Mouse (Mus musculus) midbrain, embryonic 16.5 days (tissue): ENCODE data around the gene Stk11ip. TPM values are rescaled to one million over a fixed set of nuclear protein-coding genes. Genes with fewer than 3 reads are reported as not detected.

ENCODE experiments used
- ATAC-seq: fragments of 200-750 bp; cut with Nextera tagmentation; 2 replicates; pipeline ENCODE4 v1.8.0; 2017; ENCODE audit warnings: moderate TSS enrichment
- H3K27ac ChIP-seq: fragments of 300-500 bp; sonication (generic); 2 replicates; pipeline ENCODE4 v1.5.1; 2014; ENCODE audit warnings: mild to moderate bottlenecking, low read length, mixed read lengths
- H3K27me3 ChIP-seq: fragments of 300-500 bp; sonication (generic); 2 replicates; pipeline ENCODE4 v1.6.1; 2014; ENCODE audit warnings: low read depth, low read length, mixed read lengths; ENCODE audit not compliant: control insufficient read depth, insufficient read depth
- H3K36me3 ChIP-seq: fragments of 300-500 bp; sonication (generic); 2 replicates; pipeline ENCODE4 v1.6.1; 2014; ENCODE audit warnings: mild to moderate bottlenecking, low read length, moderate library complexity, mixed read lengths; ENCODE audit not compliant: control insufficient read depth, insufficient read depth
- H3K4me1 ChIP-seq: fragments of 300-500 bp; sonication (generic); 2 replicates; pipeline ENCODE4 v1.6.1; 2014; ENCODE audit warnings: mild to moderate bottlenecking, low read length, mixed read lengths; ENCODE audit not compliant: control insufficient read depth, insufficient read depth
- H3K4me2 ChIP-seq: fragments of 300-500 bp; sonication (generic); 2 replicates; pipeline ENCODE4 v1.6.1; 2014; ENCODE audit warnings: mild to moderate bottlenecking, low read length, mixed read lengths
- H3K4me3 ChIP-seq: fragments of 300-500 bp; sonication (generic); 2 replicates; pipeline ENCODE4 v1.5.1; 2014; ENCODE audit warnings: low read depth, mild to moderate bottlenecking, low read length, moderate library complexity, mixed read lengths
- H3K9ac ChIP-seq: fragments of 300-500 bp; sonication (generic); 2 replicates; pipeline ENCODE4 v1.6.1; 2014; ENCODE audit warnings: low read depth, low read length, mixed read lengths
- H3K9me3 ChIP-seq: fragments of 300-500 bp; sonication (generic); replicated peaks from 2 replicates; pipeline ENCODE4 v1.6.1; 2014; ENCODE audit warnings: mild to moderate bottlenecking, low read length, mixed read lengths; ENCODE audit not compliant: control insufficient read depth, poor library complexity, severe bottlenecking
- WGBS: fragments of 180-500 bp; shearing (Covaris S2); extraction: QIAGEN DNeasy Blood & Tissue Kit; methylation state at CpG from one replicate; pipeline ENCODE4 v1.1.7; 2014; 5-methylcytosine and 5-hydroxymethylcytosine counted together
- polyA plus RNA-seq: library from polyadenylated mRNA; unstranded; fragments of >200 nt; fragmentation: Nextera tagmentation; extraction: Ambion mirVana; gene quantifications from 2 replicates; pipeline ENCODE4 v1.2.1, GENCODE M21; 2015

Stk11ip gene
- polyA plus RNA-seq, 1 experiment from 2014 or later: 25.9 TPM

- WGBS: 54% methylated on average over 20 of the region's 20 CpGs
Measured at GRCm38 (mm10) chr1:75509586-75509985, 11.7 kb upstream of the Stk11ip start.

GRCm38 (mm10) chr1:75510154-75510553 is 11.2 kb upstream of the Stk11ip start:
- WGBS: 80% methylated on average over 5 of the region's 5 CpGs
- no peak overlapping the region for H3K4me3 ChIP-seq
- H3K4me2 ChIP-seq: no peak overlapping the region
- H3K9ac ChIP-seq: no peak overlapping the region
- H3K27me3 ChIP-seq: no peaks in the 10 kb centered on the region
- H3K9me3 ChIP-seq: no peaks in the 10 kb centered on the region
- H3K36me3 ChIP-seq: no peaks in the 10 kb centered on the region
- H3K27ac ChIP-seq: no peak overlapping the region
- ATAC-seq: no peak
- H3K4me1 ChIP-seq: peaks cover 11% of the 10 kb centered on the region

More at GRCm38 (mm10) chr1:75509586-75509985, 11.7 kb upstream of the Stk11ip start:
- Histone ChIP-seq H3K36me3 (no peaks in the 10 kb centered on the region), H3K4me2 (no peak overlapping the region), H3K27ac (no peak overlapping the region), H3K4me3 (no peak overlapping the region), H3K4me1 (peaks cover 15% of the 10 kb centered on the region), H3K27me3 (no peaks in the 10 kb centered on the region), H3K9ac (no peak overlapping the region), H3K9me3 (no peaks in the 10 kb centered on the region)
- ATAC-seq: no peak

GRCm38 (mm10) chr1:75511437-75512210 is 9.7 kb upstream of the Stk11ip start:
- WGBS: 65% methylated on average over 4 of the region's 4 CpGs
- Histone ChIP-seq H3K4me2 (no peak overlapping the region), H3K4me1 (peaks cover 9% of the 10 kb centered on the region), H3K27ac (no peak overlapping the region), H3K4me3 (no peak overlapping the region), H3K9ac (no peak overlapping the region), H3K27me3 (no peaks in the 10 kb centered on the region), H3K36me3 (no peaks in the 10 kb centered on the region), H3K9me3 (no peaks in the 10 kb centered on the region)
- no peak for ATAC-seq

- H3K27ac ChIP-seq: no peak overlapping the region
- H3K4me3 ChIP-seq: no peak overlapping the region
- H3K27me3 ChIP-seq: no peaks in the 10 kb centered on the region
- no peak overlapping the region for H3K4me2 ChIP-seq
- H3K9ac ChIP-seq: no peak overlapping the region
- ATAC-seq: no peak
- peaks cover 3% of the 10 kb centered on the region; the same call in 1 of the 2 replicates for H3K4me1 ChIP-seq
- 89% methylated on average over 3 of the region's 3 CpGs for WGBS
- no peaks in the 10 kb centered on the region for H3K9me3 ChIP-seq
- no peaks in the 10 kb centered on the region for H3K36me3 ChIP-seq
Measured at GRCm38 (mm10) chr1:75512550-75512949, 8.8 kb upstream of the Stk11ip start.

- no peak for ATAC-seq
- Histone ChIP-seq H3K27ac (no peak overlapping the region), H3K36me3 (no peaks in the 10 kb centered on the region), H3K9me3 (no peaks in the 10 kb centered on the region), H3K9ac (no peak overlapping the region), H3K4me1 (no peaks in the 10 kb centered on the region; the same call in 1 of the 2 replicates), H3K4me2 (no peak overlapping the region), H3K27me3 (no peaks in the 10 kb centered on the region), H3K4me3 (no peak overlapping the region)
- 85% methylated on average over 15 of the region's 15 CpGs for WGBS
Measured at GRCm38 (mm10) chr1:75516703-75517380, 4.5 kb upstream of the Stk11ip start.

- no peak overlapping the region for H3K4me2 ChIP-seq
- no peaks in the 10 kb centered on the region for H3K9me3 ChIP-seq
- H3K27me3 ChIP-seq: no peaks in the 10 kb centered on the region
- peaks cover 10% of the 10 kb centered on the region for H3K4me1 ChIP-seq
- no peak overlapping the region for H3K4me3 ChIP-seq
- no peaks in the 10 kb centered on the region for H3K36me3 ChIP-seq
- H3K27ac ChIP-seq: no peak overlapping the region
- 67% methylated on average over 3 of the region's 4 CpGs for WGBS
- no peak overlapping the region for H3K9ac ChIP-seq
- no peak for ATAC-seq
Measured at GRCm38 (mm10) chr1:75517984-75518383, 3.3 kb upstream of the Stk11ip start.

GRCm38 (mm10) chr1:75518427-75518826 is 2.9 kb upstream of the Stk11ip start:
- Histone ChIP-seq H3K4me1 (peaks cover 11% of the 10 kb centered on the region), H3K36me3 (no peaks in the 10 kb centered on the region), H3K9me3 (no peaks in the 10 kb centered on the region), H3K27ac (no peak overlapping the region), H3K4me2 (no peak overlapping the region), H3K4me3 (no peak overlapping the region), H3K27me3 (no peaks in the 10 kb centered on the region), H3K9ac (no peak overlapping the region)
- WGBS: 93% methylated on average over 4 of the region's 4 CpGs
- ATAC-seq: no peak

- ATAC-seq: no peak
- Histone ChIP-seq H3K9ac (no peak overlapping the region), H3K4me3 (no peak overlapping the region), H3K9me3 (no peaks in the 10 kb centered on the region), H3K4me1 (peaks cover 11% of the 10 kb centered on the region), H3K27ac (no peak overlapping the region), H3K4me2 (no peak overlapping the region), H3K36me3 (no peaks in the 10 kb centered on the region), H3K27me3 (no peaks in the 10 kb centered on the region)
- 79% methylated on average over 5 of the region's 5 CpGs for WGBS
Measured at GRCm38 (mm10) chr1:75519576-75519975, 1.8 kb upstream of the Stk11ip start.

- Histone ChIP-seq H3K4me1 (peaks cover 11% of the 10 kb centered on the region), H3K27me3 (no peaks in the 10 kb centered on the region), H3K36me3 (peaks cover 23% of the 10 kb centered on the region), H3K4me2 (no peak overlapping the region), H3K9ac (0 out of 2 replicates have a peak overlapping the region, but pooled peaks have one; percentile 12), H3K9me3 (no peaks in the 10 kb centered on the region), H3K27ac (no peak overlapping the region), H3K4me3 (no peak overlapping the region)
- WGBS: 96% methylated on average over 7 of the region's 7 CpGs
- ATAC-seq: no peak
Measured at GRCm38 (mm10) chr1:75524679-75525078, 3.4 kb downstream of the Stk11ip start.
